Mouse (Mus musculus): Measurements from ENCODE around the gene Acsm2. TPM values are rescaled to one million over a fixed set of nuclear protein-coding genes. Genes with fewer than 3 reads are reported as not detected.
A peak's percentile ranks its signal among the peaks of the same experiment; 100 is the strongest.

Gene Acsm2
- polyA plus RNA-seq (2014; fragmentation: Nextera tagmentation; extraction: Ambion mirVana), result 4.6 and 10.4 TPM in 2 replicates

- Histone ChIP-seq H3K27me3 (ENCODE audit: control insufficient read depth, insufficient read depth, low read length) (no peaks in the 10 kb centered on the region), H3K4me1 (ENCODE audit: control insufficient read depth, insufficient read depth, low read length) (no peaks in the 10 kb centered on the region), H3K4me3 (ENCODE audit: low read length) (no peak within 1 kb of the TSS), H3K36me3 (ENCODE audit: control insufficient read depth, insufficient read depth, low read length) (no peaks in the 10 kb centered on the region), H3K9me3 (ENCODE audit: control insufficient read depth, low read length) (no peaks in the 10 kb centered on the region), H3K9ac (ENCODE audit: low read depth, low read length) (no peak within 1 kb of the TSS), H3K27ac (ENCODE audit: low read depth, low read length) (no peak within 1 kb of the TSS), H3K4me2 (replicated peaks; ENCODE audit: low read depth, low read length) (no peak within 1 kb of the TSS)
- no peak for ATAC-seq (ENCODE audit: low FRiP score, low TSS enrichment)
- 89% methylated on average over 1 of the region's 1 CpGs for WGBS
These were observed at the start of gene Acsm2 for GRCm38 (mm10) chr7:119554040-119554439. TSS of gene Acsm2 (plus strand) at chr7:119554340.

- no peaks in the 10 kb centered on the region for H3K4me1 ChIP-seq (ENCODE audit: control insufficient read depth, insufficient read depth, low read length)
- no peak overlapping the region for H3K9ac ChIP-seq (ENCODE audit: low read depth, low read length)
- H3K4me2 ChIP-seq (replicated peaks; ENCODE audit: low read depth, low read length), result no peak overlapping the region
- WGBS, result 81% methylated on average over 3 of the region's 4 CpGs
- ATAC-seq (ENCODE audit: low FRiP score, low TSS enrichment), result no peak
- no peaks in the 10 kb centered on the region for H3K27me3 ChIP-seq (ENCODE audit: control insufficient read depth, insufficient read depth, low read length)
- no peaks in the 10 kb centered on the region for H3K36me3 ChIP-seq (ENCODE audit: control insufficient read depth, insufficient read depth, low read length)
- no peak overlapping the region for H3K4me3 ChIP-seq (ENCODE audit: low read length)
- H3K9me3 ChIP-seq (ENCODE audit: control insufficient read depth, low read length), result no peaks in the 10 kb centered on the region
- H3K27ac ChIP-seq (ENCODE audit: low read depth, low read length), result no peak overlapping the region
These were observed 43.0 kb upstream of the Acsm2 start for GRCm38 (mm10) chr7:119511143-119511542.

- 27% methylated on average over 7 of the region's 7 CpGs for WGBS
- ATAC-seq (ENCODE audit: low FRiP score, low TSS enrichment), result peak; percentile 66; the same call in 1 of the 2 replicates
These were observed 41.1 kb upstream of the Acsm2 start for GRCm38 (mm10) chr7:119513056-119513455.

GRCm38 (mm10) chr7:119515492-119516271, 38.5 kb upstream of the Acsm2 start:
- ATAC-seq (ENCODE audit: low FRiP score, low TSS enrichment), result no peak; the same call in 1 of the 2 replicates

More at GRCm38 (mm10) chr7:119513056-119513455, 41.1 kb upstream of the Acsm2 start:
- no peak overlapping the region for H3K4me3 ChIP-seq (ENCODE audit: low read length)
- H3K27ac ChIP-seq (ENCODE audit: low read depth, low read length), result no peak overlapping the region
- H3K27me3 ChIP-seq (ENCODE audit: control insufficient read depth, insufficient read depth, low read length), result no peaks in the 10 kb centered on the region
- H3K4me2 ChIP-seq (replicated peaks; ENCODE audit: low read depth, low read length), result no peak overlapping the region
- H3K4me1 ChIP-seq (ENCODE audit: control insufficient read depth, insufficient read depth, low read length), result no peaks in the 10 kb centered on the region
- no peak overlapping the region for H3K9ac ChIP-seq (ENCODE audit: low read depth, low read length)
- H3K9me3 ChIP-seq (ENCODE audit: control insufficient read depth, low read length), result no peaks in the 10 kb centered on the region
- no peaks in the 10 kb centered on the region for H3K36me3 ChIP-seq (ENCODE audit: control insufficient read depth, insufficient read depth, low read length)

GRCm38 (mm10) chr7:119516272-119516558, 37.9 kb upstream of the Acsm2 start:
- no peak for ATAC-seq (ENCODE audit: low FRiP score, low TSS enrichment)
- H3K36me3 ChIP-seq (ENCODE audit: control insufficient read depth, insufficient read depth, low read length), result no peaks in the 10 kb centered on the region
- 81% methylated on average over 7 of the region's 7 CpGs for WGBS
- H3K27me3 ChIP-seq (ENCODE audit: control insufficient read depth, insufficient read depth, low read length), result no peaks in the 10 kb centered on the region
- H3K9me3 ChIP-seq (ENCODE audit: control insufficient read depth, low read length), result no peaks in the 10 kb centered on the region
- H3K4me2 ChIP-seq (replicated peaks; ENCODE audit: low read depth, low read length), result no peak overlapping the region
- H3K27ac ChIP-seq (ENCODE audit: low read depth, low read length), result no peak overlapping the region
- H3K4me1 ChIP-seq (ENCODE audit: control insufficient read depth, insufficient read depth, low read length), result no peaks in the 10 kb centered on the region
- H3K4me3 ChIP-seq (ENCODE audit: low read length), result no peak overlapping the region
- no peak overlapping the region for H3K9ac ChIP-seq (ENCODE audit: low read depth, low read length)

More at GRCm38 (mm10) chr7:119515492-119516271, 38.5 kb upstream of the Acsm2 start:
- WGBS, result 61% methylated on average over 10 of the region's 10 CpGs
- Histone ChIP-seq H3K36me3 (ENCODE audit: control insufficient read depth, insufficient read depth, low read length) (no peaks in the 10 kb centered on the region), H3K9ac (ENCODE audit: low read depth, low read length) (no peak overlapping the region), H3K27me3 (ENCODE audit: control insufficient read depth, insufficient read depth, low read length) (no peaks in the 10 kb centered on the region), H3K27ac (ENCODE audit: low read depth, low read length) (no peak overlapping the region), H3K9me3 (ENCODE audit: control insufficient read depth, low read length) (no peaks in the 10 kb centered on the region), H3K4me1 (ENCODE audit: control insufficient read depth, insufficient read depth, low read length) (no peaks in the 10 kb centered on the region), H3K4me3 (ENCODE audit: low read length) (no peak overlapping the region), H3K4me2 (replicated peaks; ENCODE audit: low read depth, low read length) (no peak overlapping the region)

GRCm38 (mm10) chr7:119519163-119519562, 35.0 kb upstream of the Acsm2 start, which contains the start of gene Acsm5:
TSS of gene Acsm5 (plus strand) at chr7:119519463.
- H3K4me3 ChIP-seq (ENCODE audit: low read length), result no peak within 1 kb of the TSS
- no peaks in the 10 kb centered on the region for H3K27me3 ChIP-seq (ENCODE audit: control insufficient read depth, insufficient read depth, low read length)
- 72% methylated on average over 5 of the region's 5 CpGs for WGBS
- H3K4me2 ChIP-seq (replicated peaks; ENCODE audit: low read depth, low read length), result no peak within 1 kb of the TSS
- H3K4me1 ChIP-seq (ENCODE audit: control insufficient read depth, insufficient read depth, low read length), result no peaks in the 10 kb centered on the region
- no peak within 1 kb of the TSS for H3K27ac ChIP-seq (ENCODE audit: low read depth, low read length)
- no peaks in the 10 kb centered on the region for H3K36me3 ChIP-seq (ENCODE audit: control insufficient read depth, insufficient read depth, low read length)
- no peak for ATAC-seq (ENCODE audit: low FRiP score, low TSS enrichment)
- no peak within 1 kb of the TSS for H3K9ac ChIP-seq (ENCODE audit: low read depth, low read length)
- H3K9me3 ChIP-seq (ENCODE audit: control insufficient read depth, low read length), result no peaks in the 10 kb centered on the region

GRCm38 (mm10) chr7:119519654-119520053, 34.5 kb upstream of the Acsm2 start:
- Histone ChIP-seq H3K4me3 (ENCODE audit: low read length) (no peak overlapping the region), H3K36me3 (ENCODE audit: control insufficient read depth, insufficient read depth, low read length) (no peaks in the 10 kb centered on the region), H3K27ac (ENCODE audit: low read depth, low read length) (no peak overlapping the region), H3K27me3 (ENCODE audit: control insufficient read depth, insufficient read depth, low read length) (no peaks in the 10 kb centered on the region), H3K4me2 (replicated peaks; ENCODE audit: low read depth, low read length) (no peak overlapping the region), H3K9me3 (ENCODE audit: control insufficient read depth, low read length) (no peaks in the 10 kb centered on the region), H3K9ac (ENCODE audit: low read depth, low read length) (no peak overlapping the region), H3K4me1 (ENCODE audit: control insufficient read depth, insufficient read depth, low read length) (no peaks in the 10 kb centered on the region)
- WGBS, result 45% methylated on average over 5 of the region's 5 CpGs
- ATAC-seq (ENCODE audit: low FRiP score, low TSS enrichment), result peak; percentile 62

- WGBS, result 81% methylated on average over 3 of the region's 3 CpGs
- no peaks in the 10 kb centered on the region for H3K27me3 ChIP-seq (ENCODE audit: control insufficient read depth, insufficient read depth, low read length)
- H3K9ac ChIP-seq (ENCODE audit: low read depth, low read length), result no peak overlapping the region
- H3K4me2 ChIP-seq (replicated peaks; ENCODE audit: low read depth, low read length), result no peak overlapping the region
- H3K36me3 ChIP-seq (ENCODE audit: control insufficient read depth, insufficient read depth, low read length), result no peaks in the 10 kb centered on the region
- H3K4me1 ChIP-seq (ENCODE audit: control insufficient read depth, insufficient read depth, low read length), result no peaks in the 10 kb centered on the region
- H3K27ac ChIP-seq (ENCODE audit: low read depth, low read length), result no peak overlapping the region
- ATAC-seq (ENCODE audit: low FRiP score, low TSS enrichment), result no peak
- no peaks in the 10 kb centered on the region for H3K9me3 ChIP-seq (ENCODE audit: control insufficient read depth, low read length)
- no peak overlapping the region for H3K4me3 ChIP-seq (ENCODE audit: low read length)
These were observed 32.3 kb upstream of the Acsm2 start for GRCm38 (mm10) chr7:119521816-119522215.

GRCm38 (mm10) chr7:119522385-119522784, 31.8 kb upstream of the Acsm2 start:
- no peaks in the 10 kb centered on the region for H3K36me3 ChIP-seq (ENCODE audit: control insufficient read depth, insufficient read depth, low read length)
- H3K27me3 ChIP-seq (ENCODE audit: control insufficient read depth, insufficient read depth, low read length), result no peaks in the 10 kb centered on the region
- H3K9me3 ChIP-seq (ENCODE audit: control insufficient read depth, low read length), result no peaks in the 10 kb centered on the region
- no peak overlapping the region for H3K9ac ChIP-seq (ENCODE audit: low read depth, low read length)
- H3K4me2 ChIP-seq (replicated peaks; ENCODE audit: low read depth, low read length), result no peak overlapping the region
- no peaks in the 10 kb centered on the region for H3K4me1 ChIP-seq (ENCODE audit: control insufficient read depth, insufficient read depth, low read length)
- ATAC-seq (ENCODE audit: low FRiP score, low TSS enrichment), result no peak
- no peak overlapping the region for H3K4me3 ChIP-seq (ENCODE audit: low read length)
- no peak overlapping the region for H3K27ac ChIP-seq (ENCODE audit: low read depth, low read length)
- WGBS, result 89% methylated on average over 1 of the region's 1 CpGs
